Mouse (Mus musculus): ENCODE data around the gene Hat1. TPM values are rescaled to one million over a fixed set of nuclear protein-coding genes. Genes with fewer than 3 reads are reported as not detected.

Hat1 gene
- total RNA-seq, 2 experiments from 2014 or later = 30.7 to 35.8 TPM

DNA sequence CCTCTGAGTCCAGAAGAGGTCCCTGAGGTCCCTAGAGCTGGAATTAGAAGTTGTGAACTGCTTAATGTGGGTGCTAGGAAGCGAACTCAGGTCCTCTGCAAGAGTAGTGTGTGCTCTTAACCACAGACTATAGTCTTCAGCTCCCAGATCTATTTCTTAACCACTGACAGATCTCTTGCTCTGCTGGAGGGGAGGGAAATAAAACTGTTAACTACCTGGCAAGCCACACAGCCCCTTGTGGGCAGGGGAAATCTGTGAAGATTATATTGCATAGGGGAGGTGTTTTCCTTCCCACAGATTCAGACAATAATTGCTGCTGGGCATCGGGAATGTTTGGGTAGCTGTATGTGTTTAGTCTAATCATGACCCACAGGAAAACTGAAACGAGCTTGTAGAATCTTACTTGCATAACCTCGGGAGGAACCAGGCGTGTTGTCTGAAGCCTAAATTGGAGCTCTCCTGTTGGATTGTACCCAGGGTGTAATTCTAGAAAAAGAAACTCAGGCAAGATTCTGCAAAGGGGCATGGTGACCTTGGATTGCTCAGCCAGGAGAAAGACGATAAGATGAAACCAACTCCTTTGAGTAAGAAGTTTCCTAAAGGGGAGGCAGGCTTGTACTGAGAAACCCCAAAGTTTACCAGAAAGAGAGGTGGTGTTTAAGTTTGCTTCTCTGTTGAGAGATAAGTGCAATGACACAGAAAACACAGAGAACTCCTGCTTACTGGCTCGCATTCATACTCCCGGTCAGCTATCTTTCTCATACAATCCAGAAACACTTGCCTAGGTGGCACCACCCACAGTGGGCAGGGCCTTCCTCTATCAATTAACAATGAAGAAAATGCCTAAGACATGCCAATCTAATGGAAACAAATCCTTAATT, 14.2 kb upstream of the Hat1 start:
- DNase-seq = no peak

DNA sequence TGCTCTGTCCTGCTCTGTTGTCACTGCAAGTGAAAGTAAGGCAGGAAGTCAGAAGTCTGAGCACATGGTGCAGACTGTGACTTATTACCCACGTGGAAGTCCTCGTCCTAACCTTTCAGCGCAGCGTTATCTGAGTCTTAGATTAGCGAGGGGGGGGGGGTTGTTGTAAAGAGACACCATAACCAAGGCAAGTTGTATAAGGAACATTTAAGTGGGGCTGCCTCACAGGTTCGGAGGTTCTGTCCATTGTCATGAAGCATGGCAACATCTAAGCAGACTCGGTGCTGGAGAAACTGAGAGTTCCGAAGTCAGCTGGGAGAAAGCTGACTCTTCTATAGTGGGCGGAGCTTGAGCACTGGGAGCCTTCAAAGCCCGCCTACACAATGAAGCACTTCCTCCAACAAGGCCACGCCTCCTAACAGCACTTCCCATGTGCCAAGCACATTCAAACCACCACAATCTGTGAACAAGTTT, 12.3 kb upstream of the Hat1 start:
- no peak for DNase-seq

DNA sequence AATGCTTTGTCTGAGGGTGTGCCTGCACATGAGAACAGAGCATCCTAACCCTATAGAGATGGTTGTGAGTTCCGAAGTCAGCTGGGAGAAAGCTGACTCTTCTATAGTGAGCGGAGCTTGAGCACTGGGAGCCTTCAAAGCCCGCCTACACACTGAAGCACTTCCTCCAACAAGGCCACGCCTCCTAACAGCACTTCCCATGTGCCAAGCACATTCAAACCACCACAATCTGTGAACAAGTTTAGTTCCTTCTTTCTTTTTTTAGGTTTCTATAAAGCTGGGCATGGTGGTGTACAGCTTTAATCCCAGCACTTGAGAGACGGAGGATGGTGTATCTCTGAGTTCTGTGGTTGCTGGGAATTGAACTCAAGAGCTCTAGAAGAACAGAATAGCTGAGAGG, 11.3 kb upstream of the Hat1 start:
- no peak for DNase-seq

DNA sequence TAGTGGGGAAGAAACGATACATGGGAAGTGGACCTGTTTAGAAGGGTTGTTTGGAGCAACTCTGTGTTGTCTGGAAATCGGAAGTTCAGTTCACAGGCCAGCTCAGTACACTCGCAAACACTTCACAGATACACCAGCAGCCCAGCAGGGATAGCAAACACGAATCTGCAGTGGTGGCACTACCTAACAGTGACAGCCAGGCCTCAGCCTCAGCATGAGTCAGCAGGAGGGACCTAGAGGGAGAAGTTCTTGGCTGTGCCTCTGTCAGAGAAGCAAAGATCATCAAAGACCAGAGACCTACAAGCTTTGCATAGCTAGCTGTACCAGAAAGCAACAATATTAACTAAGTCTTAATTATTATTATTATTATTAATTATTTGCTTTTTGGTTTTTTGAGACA, 6.8 kb upstream of the Hat1 start:
- no peak for DNase-seq

DNA sequence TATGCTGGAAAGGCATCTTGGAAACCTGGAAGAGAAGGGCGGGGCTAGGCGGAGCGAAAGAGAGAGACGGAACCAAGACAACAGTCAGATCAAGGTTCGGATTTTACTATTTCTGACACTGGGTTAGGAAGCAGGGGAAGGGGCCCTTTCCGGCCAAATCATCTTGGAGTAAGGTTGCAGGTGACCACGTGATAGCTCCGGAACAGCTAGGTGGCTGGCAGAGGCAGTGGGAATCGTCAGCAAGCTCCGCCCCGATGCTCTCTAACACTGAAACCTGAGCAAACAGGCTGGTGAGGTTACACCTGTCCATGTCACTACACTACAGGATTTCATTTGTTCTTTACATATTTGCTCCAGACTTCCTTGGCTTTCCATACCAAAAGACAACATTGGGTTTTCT, 4.9 kb upstream of the Hat1 start:
- DNase-seq = no peak

- DNase-seq = no peak
Observed at GRCm38 (mm10) chr2:71387766-71388165, 992 bp upstream of the Hat1 start.

- DNase-seq = no peak
Observed at GRCm38 (mm10) chr2:71389864-71390263, 1.1 kb downstream of the Hat1 start.

DNA sequence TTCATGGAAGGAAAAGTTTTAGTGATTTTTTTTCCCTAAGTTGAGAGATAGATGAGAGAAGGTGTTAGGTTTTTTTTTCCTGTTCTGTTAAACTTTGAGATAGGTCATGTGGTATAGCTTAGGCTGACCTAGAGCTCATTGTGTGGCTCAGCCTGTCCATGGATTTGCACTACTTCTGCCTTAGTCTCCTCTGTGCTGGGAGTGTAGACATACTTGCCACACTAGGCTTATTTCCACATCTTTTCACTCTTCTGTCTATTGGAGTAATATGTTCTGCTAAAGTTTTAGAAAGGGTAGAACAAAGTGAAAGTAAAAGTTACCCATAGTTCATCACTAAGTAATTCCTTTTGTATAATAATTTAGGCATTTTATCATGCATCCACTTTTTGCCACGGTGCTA, 16.9 kb downstream of the Hat1 start:
- DNase-seq = no peak

GRCm38 (mm10) chr2:71418760-71419280, 30.1 kb downstream of the Hat1 start:
- no peak for DNase-seq

- DNase-seq = no peak
Observed at GRCm38 (mm10) chr2:71419408-71419807, 30.6 kb downstream of the Hat1 start.

DNA sequence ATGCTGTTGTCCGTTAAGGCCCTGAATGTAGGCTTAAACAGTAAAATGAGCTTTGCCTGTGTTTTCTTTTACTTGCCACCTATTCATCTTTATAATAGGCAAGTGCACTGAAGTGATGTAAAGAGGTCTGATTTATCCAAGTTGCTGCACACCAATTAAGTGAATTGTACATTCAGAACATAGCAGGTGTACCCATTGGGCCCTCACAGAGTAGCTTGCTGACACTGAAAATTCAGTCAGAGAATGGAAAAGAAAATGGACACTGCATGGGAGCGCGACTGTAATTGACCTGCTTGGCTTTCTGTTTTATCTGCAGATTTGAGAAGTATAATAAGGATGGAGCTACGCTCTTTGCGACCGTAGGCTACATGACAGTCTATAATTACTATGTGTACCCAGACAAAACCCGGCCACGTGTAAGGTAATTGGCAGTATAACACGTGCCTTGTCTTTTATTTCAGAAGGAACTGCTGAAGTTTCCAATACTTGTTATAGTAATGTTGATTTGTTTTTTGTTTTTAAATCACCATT, 32.2 kb downstream of the Hat1 start:
- DNase-seq = no peak

- DNase-seq = no peak
Observed at GRCm38 (mm10) chr2:71424545-71424944, 35.8 kb downstream of the Hat1 start.

GRCm38 (mm10) chr2:71435440-71435839, 46.7 kb downstream of the Hat1 start:
- DNase-seq = no peak

DNA sequence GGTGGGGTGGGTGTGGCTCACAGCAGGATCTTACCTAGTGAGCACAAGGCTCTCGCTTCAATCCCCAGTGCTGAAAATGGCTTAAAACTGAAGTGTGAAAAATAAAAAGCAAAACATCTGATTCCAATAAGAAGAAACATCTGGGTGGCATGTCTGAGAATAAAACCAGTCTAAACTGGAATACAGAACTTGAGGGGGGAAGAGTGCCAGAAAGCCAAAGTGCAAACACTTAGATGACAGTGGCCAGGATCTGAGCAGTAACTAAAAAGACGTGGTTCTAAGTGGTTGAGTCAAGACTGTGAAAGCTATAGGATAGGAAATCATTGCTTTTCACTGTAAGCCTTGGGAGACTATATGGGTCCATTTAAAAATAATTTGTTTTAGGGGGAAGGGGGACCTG, 54.6 kb downstream of the Hat1 start:
- DNase-seq = no peak

DNA sequence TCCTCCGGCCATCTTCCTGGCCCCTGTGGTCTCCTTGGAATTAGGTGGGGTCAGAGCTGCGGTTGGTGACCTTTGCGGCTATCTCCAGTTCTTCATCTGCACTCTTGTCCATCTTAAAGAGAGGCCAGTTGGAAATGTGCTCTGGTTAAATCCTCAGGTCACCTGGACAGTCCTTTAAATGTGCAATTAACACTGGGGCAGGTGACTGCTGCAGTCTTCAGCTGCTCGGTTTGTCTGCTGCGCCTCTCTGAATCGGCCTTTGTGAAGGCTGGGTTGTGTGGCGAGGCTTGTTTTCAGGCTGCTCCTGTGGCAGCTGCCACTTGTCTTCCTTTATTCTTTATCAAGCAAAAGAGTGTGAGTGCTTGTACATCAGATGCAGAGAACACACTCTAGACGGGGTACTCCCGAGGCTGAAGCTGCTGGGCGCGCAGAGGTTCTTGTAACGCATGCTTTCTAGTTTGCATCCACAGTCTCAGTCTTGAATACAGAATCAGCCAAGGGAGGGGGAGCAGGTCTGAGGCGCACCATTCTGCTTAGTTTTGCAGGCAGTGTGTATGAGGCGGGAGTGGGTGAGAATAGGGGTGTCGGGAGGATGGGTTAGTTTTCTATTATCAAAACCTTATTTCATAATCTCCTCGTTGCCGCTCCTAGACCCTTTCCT, 56.9 kb downstream of the Hat1 start:
- DNase-seq = no peak

DNA sequence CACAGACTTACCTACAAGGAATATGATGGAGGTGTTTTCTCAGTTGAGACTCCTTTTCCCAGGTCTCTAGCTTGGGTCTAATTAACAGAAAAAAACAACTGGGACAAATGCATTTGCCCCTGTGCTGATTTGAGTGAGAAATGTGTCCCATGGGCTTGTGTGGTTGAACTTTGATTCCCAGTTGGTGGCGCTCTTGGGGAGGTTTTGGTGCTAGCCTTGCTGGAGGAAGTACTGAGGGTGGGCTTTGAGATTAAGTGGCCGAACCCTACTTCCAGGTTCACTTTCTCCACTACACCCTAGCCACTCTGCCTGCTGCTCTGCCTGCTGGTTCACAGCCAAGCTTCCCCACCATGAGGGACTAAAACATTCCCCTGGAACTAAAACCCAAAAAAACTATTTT, 60.8 kb downstream of the Hat1 start:
- no peak for DNase-seq

- no peak for DNase-seq
Observed at GRCm38 (mm10) chr2:71451761-71452160, 63.0 kb downstream of the Hat1 start.

- peak; percentile 96 for DNase-seq
Observed at GRCm38 (mm10) chr2:71453161-71453916, 64.6 kb downstream of the Hat1 start, which contains the start of gene Metap1d. Metap1d (plus strand) TSS chr2:71453276.

DNA sequence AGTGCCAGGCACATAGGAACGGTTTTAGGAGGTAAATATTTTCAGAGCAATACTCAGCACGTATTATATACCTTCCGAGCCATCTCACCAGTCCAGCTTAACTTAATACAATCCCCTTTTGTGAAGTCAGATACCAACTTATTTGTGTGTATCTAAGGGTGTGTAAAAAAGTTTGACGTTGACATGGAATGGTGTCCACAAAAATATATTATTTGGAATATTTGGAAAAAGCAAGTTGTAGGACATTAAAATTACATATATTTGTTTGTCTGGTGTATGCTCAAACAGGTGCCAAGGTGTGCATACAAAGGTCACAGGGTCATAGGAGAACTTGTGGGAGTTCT, 65.1 kb downstream of the Hat1 start:
- no peak for DNase-seq

- DNase-seq = no peak
Observed at GRCm38 (mm10) chr2:71458624-71459023, 69.9 kb downstream of the Hat1 start.

GRCm38 (mm10) chr2:71459659-71460058, 70.9 kb downstream of the Hat1 start:
- DNase-seq = no peak

- no peak for DNase-seq
Observed at GRCm38 (mm10) chr2:71461139-71461538, 72.4 kb downstream of the Hat1 start.
